Mouse (Mus musculus): Measurements from ENCODE around the gene Slc8b1. TPM values are rescaled to one million over a fixed set of nuclear protein-coding genes. Genes with fewer than 3 reads are reported as not detected.
"Not testable (repeated sequence)": the region's sequence is repeated elsewhere in the genome, so short reads cannot be mapped to it uniquely, and the experiment has no call there.

The Slc8b1 gene
- total RNA-seq, 4 experiments from 2014 or later, result 5.0 to 8.6 (median 6.3) TPM

- no peak for DNase-seq (ENCODE audit: low spot score in 2 of 2)
Observed at GRCm38 (mm10) chr5:120495064-120495702, 15.8 kb upstream of the Slc8b1 start.

GRCm38 (mm10) chr5:120495703-120496226 lies 15.2 kb upstream of the Slc8b1 start:
- no peak for DNase-seq (ENCODE audit: low spot score in 2 of 2)

- no peak for DNase-seq (ENCODE audit: low spot score in 2 of 2)
Observed at GRCm38 (mm10) chr5:120497071-120497470, 13.9 kb upstream of the Slc8b1 start.

GRCm38 (mm10) chr5:120499202-120499601 lies 11.8 kb upstream of the Slc8b1 start:
- DNase-seq (ENCODE audit: low spot score in 2 of 2), result no peak

- not testable (repeated sequence) for DNase-seq (ENCODE audit: low spot score in 2 of 2)
Observed at GRCm38 (mm10) chr5:120500609-120501008, 10.4 kb upstream of the Slc8b1 start.

- no peak for DNase-seq (ENCODE audit: low spot score in 2 of 2)
Observed at GRCm38 (mm10) chr5:120502147-120502621, 8.8 kb upstream of the Slc8b1 start.

- no peak for DNase-seq (ENCODE audit: low spot score in 2 of 2)
Observed at GRCm38 (mm10) chr5:120502675-120503143, 8.3 kb upstream of the Slc8b1 start.

GRCm38 (mm10) chr5:120503144-120503795 lies 7.7 kb upstream of the Slc8b1 start, which contains the start of gene Plbd2:
Gene Plbd2 (minus strand): TSS chr5:120503625.
- peak; percentile 37 to 52 for DNase-seq (ENCODE audit: low spot score in 2 of 2)

GRCm38 (mm10) chr5:120505368-120505767 lies 5.6 kb upstream of the Slc8b1 start:
- DNase-seq (ENCODE audit: low spot score in 2 of 2), result peak in 1 of 2 experiments; percentile 56

- DNase-seq (ENCODE audit: low spot score in 2 of 2), result no peak
Observed at GRCm38 (mm10) chr5:120505781-120506180, 5.2 kb upstream of the Slc8b1 start.

GRCm38 (mm10) chr5:120506490-120506889 lies 4.5 kb upstream of the Slc8b1 start:
- no peak for DNase-seq (ENCODE audit: low spot score in 2 of 2)

- no peak for DNase-seq (ENCODE audit: low spot score in 2 of 2)
Observed at GRCm38 (mm10) chr5:120507311-120507710, 3.7 kb upstream of the Slc8b1 start.

- no peak for DNase-seq (ENCODE audit: low spot score in 2 of 2)
Observed at GRCm38 (mm10) chr5:120511643-120512220, 764 bp downstream of the Slc8b1 start.

- DNase-seq (ENCODE audit: low spot score in 2 of 2), result no peak
Observed at GRCm38 (mm10) chr5:120512911-120513555, 2.1 kb downstream of the Slc8b1 start.

- DNase-seq (ENCODE audit: low spot score in 2 of 2), result no peak
Observed at GRCm38 (mm10) chr5:120514031-120514677, 3.2 kb downstream of the Slc8b1 start.

- DNase-seq (ENCODE audit: low spot score in 2 of 2), result no peak
Observed at GRCm38 (mm10) chr5:120514754-120515153, 3.8 kb downstream of the Slc8b1 start.

GRCm38 (mm10) chr5:120515451-120515850 lies 4.5 kb downstream of the Slc8b1 start:
- DNase-seq (ENCODE audit: low spot score in 2 of 2), result no peak

- DNase-seq (ENCODE audit: low spot score in 2 of 2), result no peak
Observed at GRCm38 (mm10) chr5:120516221-120516984, 5.4 kb downstream of the Slc8b1 start.

- no peak for DNase-seq (ENCODE audit: low spot score in 2 of 2)
Observed at GRCm38 (mm10) chr5:120517552-120517951, 6.6 kb downstream of the Slc8b1 start.

GRCm38 (mm10) chr5:120522649-120523048 lies 11.7 kb downstream of the Slc8b1 start:
- no peak for DNase-seq (ENCODE audit: low spot score in 2 of 2)

Data from left cerebral cortex, adult 8-10 months (tissue).